Mouse (Mus musculus) brown adipose tissue, adult 24 weeks (tissue): ENCODE data around the gene Prkar1a. TPM values are rescaled to one million over a fixed set of nuclear protein-coding genes. Genes with fewer than 3 reads are reported as not detected.
A peak's percentile ranks its signal among the peaks of the same experiment; 100 is the strongest.

Experiments used
- H3K27ac ChIP-seq: fragments of 200-500 bp; replicated peaks from 2 replicates; pipeline ENCODE4 v1.5.1; 2012; ENCODE audit warnings: low read depth, mild to moderate bottlenecking, low read length
- H3K4me1 ChIP-seq: fragments of 200-500 bp; 2 replicates; pipeline ENCODE4 v1.6.1; 2012; ENCODE audit warnings: low read length, mixed read lengths; ENCODE audit not compliant: control insufficient read depth, insufficient read depth, insufficient read length
- H3K4me3 ChIP-seq: fragments of 200-500 bp; 2 replicates; pipeline ENCODE4 v1.5.1; 2012; ENCODE audit warnings: low read depth, mild to moderate bottlenecking, low read length, moderate library complexity; ENCODE audit not compliant: insufficient read depth
- polyA plus RNA-seq: library from polyadenylated mRNA; stranded (reverse); fragments of >200 nt; gene quantifications from 2 replicates; pipeline ENCODE4 v1.2.4, GENCODE M21; 2012; ENCODE audit not compliant: missing spikeins, insufficient read depth, insufficient read length

The Prkar1a gene
- polyA plus RNA-seq, 1 experiment: 98.4 TPM

- Histone ChIP-seq H3K27ac (no peak overlapping the region), H3K4me1 (no peaks in the 10 kb centered on the region), H3K4me3 (no peak overlapping the region)
Measured at GRCm38 (mm10) chr11:109623238-109623637, 26.0 kb upstream of the Prkar1a start.

- Histone ChIP-seq H3K4me3 (no peak overlapping the region), H3K27ac (no peak overlapping the region), H3K4me1 (no peaks in the 10 kb centered on the region)
Measured at GRCm38 (mm10) chr11:109627648-109628047, 21.6 kb upstream of the Prkar1a start.

- Histone ChIP-seq H3K4me1 (no peaks in the 10 kb centered on the region), H3K4me3 (no peak overlapping the region), H3K27ac (no peak overlapping the region)
Measured at GRCm38 (mm10) chr11:109628099-109628498, 21.1 kb upstream of the Prkar1a start.

GRCm38 (mm10) chr11:109629021-109629521 is 20.1 kb upstream of the Prkar1a start:
- H3K4me3 ChIP-seq: no peak overlapping the region
- H3K27ac ChIP-seq: no peak overlapping the region
- no peaks in the 10 kb centered on the region for H3K4me1 ChIP-seq

- Histone ChIP-seq H3K4me1 (no peaks in the 10 kb centered on the region), H3K4me3 (no peak overlapping the region), H3K27ac (no peak overlapping the region)
Measured at GRCm38 (mm10) chr11:109634928-109635327, 14.3 kb upstream of the Prkar1a start.

- H3K4me1 ChIP-seq: no peaks in the 10 kb centered on the region
- no peak overlapping the region for H3K4me3 ChIP-seq
- H3K27ac ChIP-seq: no peak overlapping the region
Measured at GRCm38 (mm10) chr11:109635871-109636395, 13.3 kb upstream of the Prkar1a start.

GRCm38 (mm10) chr11:109641498-109642222 is 7.5 kb upstream of the Prkar1a start:
- H3K4me3 ChIP-seq: no peak overlapping the region
- H3K27ac ChIP-seq: no peak overlapping the region
- H3K4me1 ChIP-seq: peaks cover 8% of the 10 kb centered on the region; the same call in 1 of the 2 replicates

- Histone ChIP-seq H3K4me1 (peaks cover 5% of the 10 kb centered on the region; the same call in 1 of the 2 replicates), H3K4me3 (no peak overlapping the region), H3K27ac (no peak overlapping the region)
Measured at GRCm38 (mm10) chr11:109648510-109648909, 695 bp upstream of the Prkar1a start.

GRCm38 (mm10) chr11:109649975-109650701 is 933 bp downstream of the Prkar1a start:
- H3K27ac ChIP-seq: peak overlapping the region; percentile 78
- peak overlapping the region; percentile 66 for H3K4me3 ChIP-seq
- H3K4me1 ChIP-seq: peaks cover 9% of the 10 kb centered on the region

GRCm38 (mm10) chr11:109650788-109651565 is 1.8 kb downstream of the Prkar1a start:
- H3K4me3 ChIP-seq: peak overlapping the region; percentile 91
- H3K4me1 ChIP-seq: peaks cover 9% of the 10 kb centered on the region
- peak overlapping the region; percentile 96 for H3K27ac ChIP-seq

GRCm38 (mm10) chr11:109651566-109652024 is 2.4 kb downstream of the Prkar1a start:
- Histone ChIP-seq H3K4me3 (peak overlapping the region; percentile 91), H3K27ac (peak overlapping the region; percentile 96), H3K4me1 (peaks cover 9% of the 10 kb centered on the region)

GRCm38 (mm10) chr11:109652505-109652904 is 3.3 kb downstream of the Prkar1a start:
- Histone ChIP-seq H3K27ac (0 out of 2 replicates have a peak overlapping the region, but pooled peaks have one; percentile 9), H3K4me1 (peaks cover 9% of the 10 kb centered on the region), H3K4me3 (peak overlapping the region; percentile 91)

GRCm38 (mm10) chr11:109653201-109653600 is 4.0 kb downstream of the Prkar1a start:
- Histone ChIP-seq H3K4me1 (peaks cover 9% of the 10 kb centered on the region), H3K4me3 (no peak overlapping the region), H3K27ac (peak overlapping the region; percentile 70)

GRCm38 (mm10) chr11:109654581-109654980 is 5.4 kb downstream of the Prkar1a start:
- Histone ChIP-seq H3K4me1 (peaks cover 9% of the 10 kb centered on the region), H3K27ac (no peak overlapping the region), H3K4me3 (no peak overlapping the region)

GRCm38 (mm10) chr11:109656232-109656631 is 7.0 kb downstream of the Prkar1a start:
- Histone ChIP-seq H3K27ac (no peak overlapping the region), H3K4me1 (peaks cover 9% of the 10 kb centered on the region), H3K4me3 (no peak overlapping the region)
